Mouse (Mus musculus): ENCODE data around the gene Zdhhc13. TPM values are rescaled to one million over a fixed set of nuclear protein-coding genes. Genes with fewer than 3 reads are reported as not detected.

The Zdhhc13 gene
- polyA plus RNA-seq (2021; fragmentation: Nextera tagmentation), result 16.7 and 20.4 TPM in 2 replicates
- long read RNA-seq, experiment 1, transcript Zdhhc13-201 (17 exons, 2,410 nt), result major isoform, 29 of 42 reads
- long read RNA-seq, experiment 1, partial matches to known transcripts, result 2 of 42 reads
- long read RNA-seq, experiment 1, other reads (novel, unspliced or antisense), result 11 of 42 reads
- long read RNA-seq, experiment 2, transcript Zdhhc13-201 (17 exons, 2,410 nt), result major isoform, 90 of 137 reads
- long read RNA-seq, experiment 2, partial matches to known transcripts, result 1 of 137 reads
- long read RNA-seq, experiment 2, other reads (novel, unspliced or antisense), result 46 of 137 reads

GRCm38 (mm10) chr7:48788851-48789572, at the start of gene Zdhhc13:
Gene Zdhhc13, plus strand, starts transcription at chr7:48789003.

GRCm38 (mm10) chr7:48847820-48848650, 59.2 kb downstream of the Zdhhc13 start, which contains the start of gene Csrp3:
Gene Csrp3, minus strand, starts transcription at chr7:48848033.

Other genes with a start within 250 kb of the Zdhhc13 start
- gene Mrgprb2, start 230.9 kb upstream of the Zdhhc13 start, polyA plus RNA-seq (2021; fragmentation: Nextera tagmentation), result not detected in 2 replicates
- not detected in 2 replicates for gene Mrgprb3, start 145.2 kb upstream of the Zdhhc13 start, polyA plus RNA-seq (2021; fragmentation: Nextera tagmentation)
- not detected in 2 replicates for gene Csrp3, start 59.0 kb downstream of the Zdhhc13 start, polyA plus RNA-seq (2021; fragmentation: Nextera tagmentation)
- gene E2f8, start 92.6 kb downstream of the Zdhhc13 start, polyA plus RNA-seq (2021; fragmentation: Nextera tagmentation), result 0.11 and 0.14 TPM in 2 replicates
- gene Nav2, start 119.7 kb downstream of the Zdhhc13 start, polyA plus RNA-seq (2021; fragmentation: Nextera tagmentation), result 9.0 and 9.8 TPM in 2 replicates